Mouse (Mus musculus): ENCODE measurements around the gene Heyl. TPM values are rescaled to one million over a fixed set of nuclear protein-coding genes. Genes with fewer than 3 reads are reported as not detected.

The Heyl gene
- total RNA-seq, 1 experiment from 2014 or later: not detected

- no peak for ATAC-seq (replicated peaks in 1 of 2; ENCODE audit: insufficient read depth in 1 of 2, low FRiP score in 2 of 2, low TSS enrichment in 1 of 2, low read depth in 1 of 2, poor library complexity in 2 of 2, severe bottlenecking in 2 of 2)
These were observed 64.9 kb downstream of the Heyl start for GRCm38 (mm10) chr4:123298226-123298625.

GRCm38 (mm10) chr4:123298980-123299670 lies 65.8 kb downstream of the Heyl start:
- no peak for ATAC-seq (replicated peaks in 1 of 2; ENCODE audit: insufficient read depth in 1 of 2, low FRiP score in 2 of 2, low TSS enrichment in 1 of 2, low read depth in 1 of 2, poor library complexity in 2 of 2, severe bottlenecking in 2 of 2)

Other genes starting within 250 kb of the Heyl start
- 0.56 TPM in 1 of 2 replicates, not detected in the other for gene Mycl, start 237.9 kb upstream of the Heyl start, total RNA-seq (2017)
- 27.7 and 37.0 TPM in 2 replicates for gene Trit1, start 217.0 kb upstream of the Heyl start, total RNA-seq (2017)
- gene Bmp8b, start 128.4 kb upstream of the Heyl start, total RNA-seq (2017): not detected in 2 replicates
- not detected in 2 replicates for gene Oxct2b, start 117.3 kb upstream of the Heyl start, total RNA-seq (2017)
- 89.7 and 91.0 TPM in 2 replicates for gene Ppie, start 93.6 kb upstream of the Heyl start, total RNA-seq (2017)
- not detected in 2 replicates for gene Hpcal4, start 50.3 kb upstream of the Heyl start, total RNA-seq (2017)
- not detected in 2 replicates for gene Nt5c1a, start 32.1 kb upstream of the Heyl start, total RNA-seq (2017)
- gene Pabpc4, start 28.8 kb downstream of the Heyl start, total RNA-seq (2017): 87.7 and 112 TPM in 2 replicates
- gene Oxct2a, start 90.1 kb downstream of the Heyl start, total RNA-seq (2017): not detected in 2 replicates
- gene Bmp8a, start 109.7 kb downstream of the Heyl start, total RNA-seq (2017): 0.19 TPM in 1 of 2 replicates, not detected in the other